Mouse (Mus musculus) spleen, adult 2 months (tissue): ENCODE data around the gene Rmi2.

Experiments
- CTCF ChIP-seq: fragments of 200-500 bp; IDR thresholded peaks from 2 replicates; pipeline ENCODE4 v1.5.1; 2011; ENCODE audit warnings: mild to moderate bottlenecking, inconsistent platforms; ENCODE audit not compliant: insufficient read depth, insufficient read length, insufficient replicate concordance; ENCODE audit errors: extremely low read depth
- POLR2A ChIP-seq: fragments of 200-500 bp; IDR thresholded peaks from 2 replicates; pipeline ENCODE4 v1.6.1; 2011; ENCODE audit warnings: low read depth, low read length, inconsistent platforms

GRCm38 (mm10) chr16:10834542-10834910, 333 bp upstream of the Rmi2 start:
- TF ChIP-seq CTCF (no peak), POLR2A (no peak)
